Mouse (Mus musculus) G1E (cell line): ENCODE results near the gene Iqschfp.

Experiments
- GATA2 ChIP-seq: IDR thresholded peaks from 2 replicates; pipeline ENCODE4 v1.6.1; 2012; ENCODE audit warnings: low read depth, low read length, inconsistent platforms, borderline replicate concordance
- TAL1 ChIP-seq: conservative IDR thresholded peaks from 2 replicates; pipeline ENCODE4 v1.6.1; 2012; ENCODE audit warnings: low read depth, low read length, inconsistent platforms, mixed read lengths

GRCm38 (mm10) chr3:68484561-68484960, 592.5 kb downstream of the Iqschfp start:
- TF ChIP-seq TAL1 = no peak
- no peak for TF ChIP-seq GATA2
